Mouse (Mus musculus) E14TG2a.4 (cell line): Measurements from ENCODE around the gene Myl3.

Source experiments
- H3K27me3 ChIP-seq: 2 replicates; pipeline ENCODE4 v1.6.1; 2014; ENCODE audit warnings: low read length, control low read depth; ENCODE audit not compliant: insufficient read depth
- H3K36me3 ChIP-seq: 2 replicates; pipeline ENCODE4 v1.6.1; 2014; ENCODE audit warnings: low read length, control low read depth; ENCODE audit not compliant: insufficient read depth
- H3K4me1 ChIP-seq: replicated peaks from 2 replicates; pipeline ENCODE4 v1.6.1; 2014; ENCODE audit warnings: low read depth, low read length, control low read depth
- H3K4me3 ChIP-seq: replicated peaks from 2 replicates; pipeline ENCODE4 v1.5.1; 2014; ENCODE audit warnings: mild to moderate bottlenecking, low read length
- H3K9me3 ChIP-seq: 2 replicates; pipeline ENCODE4 v1.6.1; 2014; ENCODE audit warnings: low read length, control low read depth
- CTCF ChIP-seq: conservative IDR thresholded peaks from 2 replicates; pipeline ENCODE4 v1.5.1; 2014; ENCODE audit warnings: low read length
- NANOG ChIP-seq: IDR thresholded peaks from 2 replicates; pipeline ENCODE4 v1.6.1; 2014; ENCODE audit warnings: borderline replicate concordance, low read length, mixed read lengths
- POU5F1 ChIP-seq: IDR thresholded peaks from 2 replicates; pipeline ENCODE4 v1.6.1; 2014; ENCODE audit warnings: low read length, borderline replicate concordance

The Myl3 gene

DNA sequence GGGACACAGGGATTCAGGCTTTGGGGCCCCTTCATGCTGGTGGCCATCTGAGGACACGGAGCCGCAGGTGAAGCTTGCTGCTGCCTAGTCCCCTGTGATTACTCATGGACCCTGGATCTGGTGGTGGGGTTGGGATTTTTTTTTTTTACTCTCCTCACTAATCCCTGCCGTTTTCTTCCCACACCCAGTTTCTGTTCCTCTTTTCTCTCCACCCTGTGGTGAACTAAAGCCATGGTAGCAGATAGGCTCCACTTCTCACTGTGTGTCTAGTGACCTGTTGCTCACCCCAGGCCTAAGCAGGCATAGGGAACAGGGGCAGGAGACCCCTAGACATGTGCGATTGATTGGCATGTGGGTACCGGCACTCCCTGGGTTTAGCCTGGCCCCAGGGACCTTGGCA lies 34.9 kb upstream of the Myl3 start:
- Histone ChIP-seq H3K4me3 (no peak overlapping the region), H3K9me3 (no peaks in the 10 kb centered on the region), H3K4me1 (peaks cover 20% of the 10 kb centered on the region), H3K36me3 (peaks cover 78% of the 10 kb centered on the region), H3K27me3 (no peaks in the 10 kb centered on the region)
- TF ChIP-seq CTCF = no peak
- no peak for TF ChIP-seq NANOG
- no peak for TF ChIP-seq POU5F1

DNA sequence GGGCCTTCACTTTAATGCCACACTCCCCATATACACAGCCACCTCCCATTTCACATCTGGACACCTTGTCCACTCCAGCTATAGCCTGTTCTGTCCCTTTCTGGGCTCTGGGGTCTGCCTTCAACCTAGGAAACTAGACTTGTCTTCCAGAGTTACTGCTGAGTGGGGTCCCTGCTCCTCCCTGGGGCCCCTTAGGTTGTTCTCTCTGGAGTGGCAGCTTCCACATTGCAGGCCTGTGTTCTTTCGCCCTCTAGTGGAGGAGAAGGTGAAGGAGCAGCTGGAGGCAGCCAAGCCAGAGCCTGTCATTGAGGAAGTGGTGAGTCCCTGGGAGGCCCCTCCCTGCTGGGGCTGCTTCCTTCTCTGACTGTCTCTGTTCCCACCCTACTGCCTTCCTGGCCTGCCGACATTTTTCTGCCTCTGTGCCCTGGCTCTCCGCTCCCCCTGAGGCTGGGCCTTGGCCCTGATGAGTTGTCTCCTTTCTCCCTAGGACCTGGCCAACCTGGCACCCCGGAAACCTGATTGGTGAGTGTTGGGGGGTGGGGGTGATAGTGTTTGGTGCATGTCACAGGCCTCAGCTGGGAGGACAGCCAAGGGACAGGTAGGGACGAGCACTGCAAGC lies 31.9 kb upstream of the Myl3 start:
- Histone ChIP-seq H3K27me3 (no peaks in the 10 kb centered on the region), H3K4me3 (no peak overlapping the region; the same call in 1 of the 2 replicates), H3K36me3 (peaks cover 79% of the 10 kb centered on the region), H3K4me1 (peaks cover 20% of the 10 kb centered on the region), H3K9me3 (no peaks in the 10 kb centered on the region)
- TF ChIP-seq CTCF (peak; percentile 75), NANOG (no peak)

DNA sequence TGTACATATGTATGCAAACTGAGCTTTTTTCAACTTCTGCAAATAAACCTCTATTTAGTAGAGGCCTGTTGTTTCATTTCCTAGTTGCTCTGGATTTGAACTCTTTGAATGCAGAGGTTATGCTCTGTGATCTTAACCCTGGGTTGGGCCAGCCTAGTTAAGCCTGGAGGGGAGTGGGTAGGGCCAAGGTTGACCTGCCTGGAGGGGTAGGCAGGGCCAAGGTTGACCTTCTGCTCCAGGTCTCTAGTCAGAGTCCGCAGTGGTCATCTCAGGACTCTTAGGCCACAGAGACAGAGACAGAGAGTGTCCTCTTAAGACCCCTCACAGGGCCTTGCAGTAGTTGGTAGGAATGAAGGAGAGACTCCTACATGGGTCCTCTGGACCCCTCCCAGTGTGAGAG lies 30.1 kb upstream of the Myl3 start:
- H3K4me1 ChIP-seq = peaks cover 20% of the 10 kb centered on the region
- no peak overlapping the region for H3K4me3 ChIP-seq
- H3K9me3 ChIP-seq = no peaks in the 10 kb centered on the region
- peaks cover 83% of the 10 kb centered on the region for H3K36me3 ChIP-seq
- H3K27me3 ChIP-seq = no peaks in the 10 kb centered on the region
- TF ChIP-seq NANOG (no peak), CTCF (no peak), POU5F1 (no peak)

DNA sequence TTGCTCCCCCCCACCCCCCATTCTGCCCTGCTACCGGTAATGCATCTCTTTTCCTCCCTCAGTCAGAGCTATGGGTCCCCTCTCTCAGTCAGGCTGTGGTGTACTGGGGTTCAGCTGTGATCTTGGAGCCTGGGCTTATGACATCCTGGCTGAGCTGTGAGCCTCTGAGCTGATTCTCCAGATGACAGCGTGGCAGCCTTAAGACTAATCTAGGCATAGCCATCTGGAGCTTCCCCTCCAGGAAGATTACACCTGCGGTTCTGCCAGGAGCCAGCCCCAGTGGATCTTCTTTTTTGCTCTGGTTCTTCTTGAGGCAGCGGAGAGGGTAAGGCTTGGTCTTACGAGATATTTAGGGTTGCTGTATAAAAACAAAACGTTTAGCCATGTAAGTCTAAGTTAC lies 29.7 kb upstream of the Myl3 start:
- peaks cover 20% of the 10 kb centered on the region for H3K4me1 ChIP-seq

DNA sequence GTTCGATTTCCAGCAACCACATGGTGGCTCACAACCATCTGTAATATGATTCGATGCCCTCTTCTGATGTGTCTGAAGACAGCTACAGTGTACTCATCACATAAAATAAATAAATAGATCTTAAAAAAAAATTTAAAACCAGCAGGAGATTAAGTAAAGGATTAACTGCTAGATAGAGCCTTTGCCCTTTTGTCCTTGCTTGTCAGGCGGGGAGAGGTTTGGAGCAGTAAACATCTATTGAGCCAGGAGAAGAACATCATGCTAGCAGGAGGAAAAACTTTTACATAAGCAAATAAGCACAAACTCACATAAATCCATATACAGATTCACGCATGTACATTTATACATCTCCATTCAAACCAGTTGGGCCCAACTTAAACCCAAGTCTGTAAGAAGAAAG lies 29.1 kb upstream of the Myl3 start:
- no peak for TF ChIP-seq NANOG
- TF ChIP-seq POU5F1 = no peak
- TF ChIP-seq CTCF = no peak
- Histone ChIP-seq H3K36me3 (peaks cover 77% of the 10 kb centered on the region), H3K27me3 (no peaks in the 10 kb centered on the region), H3K4me3 (no peak overlapping the region), H3K4me1 (peaks cover 20% of the 10 kb centered on the region), H3K9me3 (no peaks in the 10 kb centered on the region)

More for the DNA sequence above, 29.7 kb upstream of the Myl3 start:
- TF ChIP-seq NANOG (no peak), CTCF (no peak), POU5F1 (no peak)
- Histone ChIP-seq H3K27me3 (no peaks in the 10 kb centered on the region), H3K36me3 (peaks cover 79% of the 10 kb centered on the region), H3K9me3 (no peaks in the 10 kb centered on the region), H3K4me3 (no peak overlapping the region)

DNA sequence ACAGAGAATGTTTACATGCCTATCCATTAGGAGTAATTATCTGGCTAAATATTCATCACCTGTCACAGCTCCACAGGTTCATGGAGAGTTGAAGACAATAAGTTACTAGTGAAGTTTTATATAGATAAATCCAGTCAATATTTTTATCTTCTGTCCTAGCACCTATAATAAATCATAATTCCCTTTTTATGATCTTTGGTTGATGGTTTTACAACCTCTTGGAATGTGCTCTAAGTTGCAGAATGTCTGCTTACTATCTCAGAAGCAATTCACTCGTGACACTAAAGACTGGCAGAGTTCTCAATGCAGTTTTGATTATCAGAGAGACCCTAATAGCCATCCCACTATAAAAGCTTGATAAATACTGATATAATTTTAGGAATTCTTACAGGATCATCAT lies 28.3 kb upstream of the Myl3 start:
- Histone ChIP-seq H3K27me3 (no peaks in the 10 kb centered on the region), H3K36me3 (peaks cover 73% of the 10 kb centered on the region), H3K9me3 (no peaks in the 10 kb centered on the region), H3K4me3 (no peak overlapping the region), H3K4me1 (peaks cover 13% of the 10 kb centered on the region)
- no peak for TF ChIP-seq POU5F1
- no peak for TF ChIP-seq NANOG
- no peak for TF ChIP-seq CTCF

DNA sequence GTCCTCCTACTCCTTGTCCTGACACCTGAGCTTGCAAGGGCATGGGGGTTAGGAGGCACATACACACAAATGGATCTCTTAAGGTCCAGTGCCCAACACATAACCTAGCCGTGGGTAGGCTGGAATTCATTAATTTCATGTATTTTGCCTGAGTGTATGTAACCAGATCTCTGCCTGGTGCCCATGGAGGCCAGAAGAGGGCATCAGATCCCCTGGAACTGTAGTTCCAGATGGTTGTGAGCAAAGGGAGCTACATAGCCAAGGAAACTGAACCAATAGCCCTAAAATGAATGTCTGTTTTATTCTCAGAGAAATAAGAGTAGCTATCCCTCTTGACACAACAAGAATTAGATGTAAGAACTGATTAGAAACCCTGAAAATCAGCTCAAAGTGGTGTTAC lies 26.2 kb upstream of the Myl3 start:
- Histone ChIP-seq H3K4me3 (no peak overlapping the region), H3K36me3 (peaks cover 55% of the 10 kb centered on the region), H3K9me3 (no peaks in the 10 kb centered on the region), H3K27me3 (no peaks in the 10 kb centered on the region), H3K4me1 (no peaks in the 10 kb centered on the region; the same call in none of the 2 replicates)
- TF ChIP-seq POU5F1 (no peak), NANOG (no peak), CTCF (no peak)

DNA sequence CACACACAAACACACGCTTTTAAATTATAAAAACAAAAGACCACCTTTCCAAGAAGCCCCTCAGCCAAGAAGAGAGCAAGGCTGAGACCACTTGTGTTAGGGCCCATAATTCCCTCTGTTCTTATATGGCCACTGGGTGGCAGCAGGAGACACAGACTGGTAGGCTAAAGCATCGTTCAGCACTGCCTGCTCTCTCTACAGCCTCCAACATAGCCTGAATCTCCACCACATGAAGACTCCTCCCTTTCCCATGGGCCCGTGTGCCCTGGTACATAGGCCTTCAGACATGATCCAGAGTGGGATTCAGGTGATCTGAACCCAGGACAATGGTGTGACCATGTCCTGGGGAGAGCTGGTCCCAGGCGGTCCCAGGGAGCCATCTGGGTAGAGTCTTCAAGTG lies 24.9 kb upstream of the Myl3 start:
- Histone ChIP-seq H3K9me3 (no peaks in the 10 kb centered on the region), H3K36me3 (peaks cover 43% of the 10 kb centered on the region), H3K4me3 (0 out of 2 replicates have a peak overlapping the region, but pooled peaks have one; percentile 24), H3K27me3 (no peaks in the 10 kb centered on the region), H3K4me1 (no peaks in the 10 kb centered on the region; the same call in none of the 2 replicates)
- TF ChIP-seq CTCF (peak; percentile 39), NANOG (no peak)

DNA sequence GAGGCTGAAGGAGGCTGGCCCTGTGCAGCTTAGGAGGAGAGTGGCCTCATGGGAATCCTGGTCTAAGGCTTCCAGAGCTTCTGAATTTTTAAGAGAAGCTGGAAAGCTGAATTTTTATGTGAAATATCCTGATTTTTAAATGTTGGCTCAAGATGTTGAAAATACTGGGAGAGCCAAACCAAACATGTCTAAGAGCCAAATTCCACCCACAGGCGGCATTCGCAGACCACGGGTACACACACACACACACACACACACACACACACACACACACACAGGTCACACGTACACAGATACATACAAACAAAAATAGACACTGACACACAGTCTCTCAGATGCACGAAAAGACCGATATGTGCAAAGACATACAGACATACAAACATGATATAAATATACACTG lies 23.6 kb upstream of the Myl3 start:
- Histone ChIP-seq H3K4me1 (no peaks in the 10 kb centered on the region; the same call in none of the 2 replicates), H3K36me3 (peaks cover 30% of the 10 kb centered on the region), H3K4me3 (no peak overlapping the region), H3K9me3 (no peaks in the 10 kb centered on the region), H3K27me3 (no peaks in the 10 kb centered on the region)
- TF ChIP-seq NANOG = no peak
- no peak for TF ChIP-seq POU5F1
- no peak for TF ChIP-seq CTCF
